Mouse (Mus musculus) midbrain, embryonic 14.5 days (tissue): Measurements from ENCODE around the gene Traf3ip1. TPM values are rescaled to one million over a fixed set of nuclear protein-coding genes. Genes with fewer than 3 reads are reported as not detected.

ENCODE experiments used
- ATAC-seq: fragments of 200-750 bp; cut with Nextera tagmentation; 2 replicates; pipeline ENCODE4 v1.8.0; 2017; ENCODE audit warnings: moderate number of reproducible peaks, moderate library complexity; ENCODE audit not compliant: low FRiP score, low TSS enrichment
- DNase-seq: peaks from one replicate; pipeline ENCODE4 v3.0.0-alpha.2; 2015
- H3K27ac ChIP-seq: fragments of 300-500 bp; sonication (generic); replicated peaks from 2 replicates; pipeline ENCODE4 v1.5.1; 2014; ENCODE audit warnings: mild to moderate bottlenecking, low read depth, low read length, moderate library complexity
- H3K27me3 ChIP-seq: fragments of 300-500 bp; sonication (generic); 2 replicates; pipeline ENCODE4 v1.6.1; 2014; ENCODE audit warnings: low read length, control low read depth, mixed read lengths; ENCODE audit not compliant: control insufficient read depth, insufficient read depth
- H3K36me3 ChIP-seq: fragments of 300-500 bp; sonication (generic); 2 replicates; pipeline ENCODE4 v1.6.1; 2014; ENCODE audit warnings: low read length, control low read depth; ENCODE audit not compliant: control insufficient read depth, insufficient read depth
- H3K4me1 ChIP-seq: fragments of 300-500 bp; sonication (generic); 2 replicates; pipeline ENCODE4 v1.6.1; 2014; ENCODE audit warnings: mild to moderate bottlenecking, antibody characterized with exemption, low read length, control low read depth; ENCODE audit not compliant: control insufficient read depth, insufficient read depth
- H3K4me2 ChIP-seq: fragments of 300-500 bp; sonication (generic); 2 replicates; pipeline ENCODE4 v1.6.1; 2014; ENCODE audit warnings: mild to moderate bottlenecking, low read length, moderate library complexity
- H3K4me3 ChIP-seq: fragments of 300-500 bp; sonication (generic); replicated peaks from 2 replicates; pipeline ENCODE4 v1.5.1; 2014; ENCODE audit warnings: low read depth, low read length
- H3K9ac ChIP-seq: fragments of 300-500 bp; sonication (generic); replicated peaks from 2 replicates; pipeline ENCODE4 v1.6.1; 2014; ENCODE audit warnings: mild to moderate bottlenecking, low read length, moderate library complexity
- H3K9me3 ChIP-seq: fragments of 300-500 bp; sonication (generic); 2 replicates; pipeline ENCODE4 v1.6.1; 2016; ENCODE audit warnings: low read length, control low read depth, mixed read lengths; ENCODE audit not compliant: control insufficient read depth
- WGBS: fragments of 180-500 bp; shearing (Covaris S2); extraction: QIAGEN DNeasy Blood & Tissue Kit; methylation state at CpG from one replicate; pipeline ENCODE4 v1.1.7; 2014; 5-methylcytosine and 5-hydroxymethylcytosine counted together
- polyA plus RNA-seq: library from polyadenylated mRNA; unstranded; fragments of >200 nt; fragmentation: Nextera tagmentation; extraction: Ambion mirVana; gene quantifications from 2 replicates; pipeline ENCODE4 v1.2.1, GENCODE M21; 2014

Gene Traf3ip1
- polyA plus RNA-seq, 1 experiment from 2014 or later = 9.2 TPM

- no peak overlapping the region for H3K27ac ChIP-seq
- 70% methylated on average over 2 of the region's 2 CpGs for WGBS
These were observed 39.0 kb downstream of the Traf3ip1 start for GRCm38 (mm10) chr1:91533483-91533882.

GRCm38 (mm10) chr1:91533961-91534723 is 39.7 kb downstream of the Traf3ip1 start:
- DNase-seq (no peak), ATAC-seq (no peak)
- Histone ChIP-seq H3K4me3 (no peak overlapping the region), H3K27me3 (no peaks in the 10 kb centered on the region; the same call in 1 of the 2 replicates), H3K36me3 (peaks cover 27% of the 10 kb centered on the region; the same call in 1 of the 2 replicates), H3K4me1 (no peaks in the 10 kb centered on the region), H3K9me3 (no peaks in the 10 kb centered on the region), H3K4me2 (no peak overlapping the region), H3K9ac (no peak overlapping the region), H3K27ac (no peak overlapping the region)
- 79% methylated on average over 19 of the region's 19 CpGs for WGBS

More at GRCm38 (mm10) chr1:91533483-91533882, 39.0 kb downstream of the Traf3ip1 start:
- H3K4me3 ChIP-seq = no peak overlapping the region
- H3K27me3 ChIP-seq = no peaks in the 10 kb centered on the region; the same call in 1 of the 2 replicates
- H3K4me1 ChIP-seq = no peaks in the 10 kb centered on the region
- H3K9me3 ChIP-seq = no peaks in the 10 kb centered on the region
- DNase-seq (no peak), ATAC-seq (no peak)
- no peak overlapping the region for H3K9ac ChIP-seq
- no peak overlapping the region for H3K4me2 ChIP-seq
- H3K36me3 ChIP-seq = peaks cover 31% of the 10 kb centered on the region; the same call in 1 of the 2 replicates

- H3K4me1 ChIP-seq = peaks cover 17% of the 10 kb centered on the region
- whole genome bisulfite sequencing = 19% methylated on average over 22 of the region's 22 CpGs
- H3K36me3 ChIP-seq = 0 out of 2 replicates have a peak, but pooled peaks cover 4% of the 10 kb centered on the region
- DNase-seq (no peak), ATAC-seq (no peak)
- peaks cover 4% of the 10 kb centered on the region; the same call in 1 of the 2 replicates for H3K27me3 ChIP-seq
- H3K4me2 ChIP-seq = no peak overlapping the region
- H3K4me3 ChIP-seq = no peak overlapping the region
- H3K27ac ChIP-seq = no peak overlapping the region
- H3K9ac ChIP-seq = no peak overlapping the region
- H3K9me3 ChIP-seq = no peaks in the 10 kb centered on the region
These were observed 43.5 kb downstream of the Traf3ip1 start for GRCm38 (mm10) chr1:91537786-91538569.

GRCm38 (mm10) chr1:91538570-91538929 is 44.1 kb downstream of the Traf3ip1 start:
- Histone ChIP-seq H3K36me3 (no peaks in the 10 kb centered on the region), H3K9me3 (no peaks in the 10 kb centered on the region), H3K27me3 (peaks cover 4% of the 10 kb centered on the region; the same call in 1 of the 2 replicates), H3K4me2 (no peak overlapping the region), H3K9ac (no peak overlapping the region), H3K4me1 (peaks cover 17% of the 10 kb centered on the region), H3K27ac (no peak overlapping the region), H3K4me3 (no peak overlapping the region)
- WGBS = 58% methylated on average over 1 of the region's 1 CpGs
- no peak for ATAC-seq
- no peak for DNase-seq

GRCm38 (mm10) chr1:91539246-91539645 is 44.8 kb downstream of the Traf3ip1 start:
- peaks cover 4% of the 10 kb centered on the region; the same call in 1 of the 2 replicates for H3K27me3 ChIP-seq
- peaks cover 3% of the 10 kb centered on the region; the same call in 1 of the 2 replicates for H3K36me3 ChIP-seq
- no peak overlapping the region for H3K27ac ChIP-seq
- DNase-seq (no peak), ATAC-seq (no peak)
- H3K4me3 ChIP-seq = peak overlapping the region; percentile 91
- WGBS = 24% methylated on average over 6 of the region's 6 CpGs
- peaks cover 17% of the 10 kb centered on the region for H3K4me1 ChIP-seq
- peak overlapping the region; percentile 95 for H3K4me2 ChIP-seq
- H3K9ac ChIP-seq = no peak overlapping the region
- no peaks in the 10 kb centered on the region for H3K9me3 ChIP-seq

- 3% methylated on average over 22 of the region's 22 CpGs for WGBS
- no peak; the same call in 1 of the 2 replicates for ATAC-seq
- Histone ChIP-seq H3K4me3 (peak overlapping the region; percentile 91), H3K4me1 (peaks cover 17% of the 10 kb centered on the region), H3K4me2 (peak overlapping the region; percentile 95), H3K9ac (peak overlapping the region; percentile 84), H3K36me3 (peaks cover 7% of the 10 kb centered on the region), H3K9me3 (no peaks in the 10 kb centered on the region), H3K27ac (0 out of 2 replicates have a peak overlapping the region, but pooled peaks have one; percentile 70), H3K27me3 (peaks cover 4% of the 10 kb centered on the region; the same call in 1 of the 2 replicates)
- no peak for DNase-seq
These were observed 45.3 kb downstream of the Traf3ip1 start for GRCm38 (mm10) chr1:91539704-91540270.

- under 1% methylated on average over 41 of the region's 41 CpGs for WGBS
- peak within 1 kb of the TSS; percentile 91 for H3K4me3 ChIP-seq
- H3K4me1 ChIP-seq = peaks cover 17% of the 10 kb centered on the region
- no peaks in the 10 kb centered on the region for H3K9me3 ChIP-seq
- peaks cover 13% of the 10 kb centered on the region for H3K36me3 ChIP-seq
- peak within 1 kb of the TSS; percentile 84 for H3K9ac ChIP-seq
- H3K27me3 ChIP-seq = peaks cover 4% of the 10 kb centered on the region; the same call in 1 of the 2 replicates
- H3K4me2 ChIP-seq = peak within 1 kb of the TSS; percentile 95
- DNase-seq (peak; percentile 97), ATAC-seq (peak; percentile 96)
- peak within 1 kb of the TSS; percentile 70 for H3K27ac ChIP-seq
These were observed 45.9 kb downstream of the Traf3ip1 start, which contains the start of gene Asb1 for GRCm38 (mm10) chr1:91540271-91540826. Asb1 (plus strand) TSS chr1:91540544.

- Histone ChIP-seq H3K9ac (peak overlapping the region; percentile 84), H3K4me1 (peaks cover 17% of the 10 kb centered on the region), H3K27ac (peak overlapping the region; percentile 70), H3K27me3 (peaks cover 4% of the 10 kb centered on the region; the same call in 1 of the 2 replicates), H3K9me3 (no peaks in the 10 kb centered on the region), H3K4me2 (peak overlapping the region; percentile 95), H3K36me3 (peaks cover 20% of the 10 kb centered on the region), H3K4me3 (peak overlapping the region; percentile 91)
- DNase-seq (no peak), ATAC-seq (no peak; the same call in 1 of the 2 replicates)
- 14% methylated on average over 15 of the region's 15 CpGs for WGBS
These were observed 46.7 kb downstream of the Traf3ip1 start for GRCm38 (mm10) chr1:91541042-91541592.
